Mouse (Mus musculus): ENCODE results near the gene Pde7b.
A peak's percentile ranks its signal among the peaks of the same experiment; 100 is the strongest.

The Pde7b gene

GRCm38 (mm10) chr10:20722651-20723520, 2.0 kb downstream of the Pde7b start:
- no peak for DNase-seq (ENCODE audit: low read depth)

DNA sequence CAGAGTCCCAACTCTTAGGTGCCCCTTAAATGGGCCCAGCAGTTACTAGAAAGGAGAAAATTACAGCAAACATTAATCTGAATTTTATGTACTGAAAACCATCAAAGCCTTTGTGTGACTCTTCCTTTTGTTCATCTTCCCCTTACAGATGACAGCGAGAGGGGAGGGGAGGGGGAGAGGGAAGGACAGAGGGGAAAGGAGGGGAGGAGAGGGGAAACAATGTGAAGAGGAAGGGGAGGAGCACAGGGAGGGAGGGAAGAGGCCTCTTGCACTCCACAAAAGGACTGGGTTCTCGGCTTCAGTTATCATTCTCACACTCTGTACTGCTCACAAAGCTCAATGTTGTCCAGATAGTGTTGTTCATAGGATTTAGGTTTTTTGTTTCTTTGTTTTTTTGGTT, 5.7 kb downstream of the Pde7b start:
- no peak for DNase-seq (ENCODE audit: low read depth)

DNA sequence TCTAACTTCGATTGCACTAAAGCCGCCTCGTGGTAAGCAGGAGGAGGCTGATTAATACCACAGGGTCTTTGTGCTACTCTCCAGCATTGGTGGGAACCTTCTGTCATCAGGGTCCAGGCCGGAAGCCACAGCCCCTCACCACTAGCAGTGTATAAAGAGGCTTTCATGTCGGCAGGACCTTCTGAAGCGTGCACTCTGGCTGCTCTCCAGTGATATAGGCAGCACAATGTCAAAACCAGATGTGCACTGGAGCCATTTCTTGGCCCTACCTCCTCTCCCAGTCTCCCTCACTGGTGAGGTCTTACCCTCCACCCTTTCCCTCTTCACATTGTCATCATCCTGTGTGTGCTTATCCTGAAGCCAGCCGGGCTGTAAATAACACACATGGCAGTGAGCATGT, 24.2 kb downstream of the Pde7b start:
- DNase-seq (ENCODE audit: low read depth), result no peak

- no peak for DNase-seq (ENCODE audit: low read depth)
Observed at GRCm38 (mm10) chr10:20699874-20700273, 25.0 kb downstream of the Pde7b start.

DNA sequence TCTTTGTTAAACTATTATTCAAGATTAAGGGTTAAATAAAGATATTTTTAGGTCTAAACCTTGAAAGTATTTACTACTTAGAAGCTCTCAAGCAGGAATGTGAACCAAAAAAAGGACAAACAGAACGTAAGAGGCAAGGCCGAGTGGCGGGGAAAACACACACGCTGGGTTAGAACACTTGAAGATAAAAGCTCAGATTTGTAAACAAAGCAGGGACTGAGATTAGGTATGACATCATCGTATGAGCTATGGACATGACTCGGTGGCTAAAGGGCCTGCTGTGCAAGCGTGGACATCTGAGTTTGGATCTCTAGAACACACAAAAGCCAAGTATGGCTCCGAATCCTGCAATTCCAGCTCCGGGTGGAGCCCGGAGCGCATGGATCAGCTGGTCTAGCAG, 29.2 kb downstream of the Pde7b start:
- DNase-seq (ENCODE audit: low read depth), result no peak

GRCm38 (mm10) chr10:20690002-20690401, 34.9 kb downstream of the Pde7b start:
- no peak for DNase-seq (ENCODE audit: low read depth)

- DNase-seq (ENCODE audit: low read depth), result no peak
Observed at GRCm38 (mm10) chr10:20684151-20684550, 40.7 kb downstream of the Pde7b start.

DNA sequence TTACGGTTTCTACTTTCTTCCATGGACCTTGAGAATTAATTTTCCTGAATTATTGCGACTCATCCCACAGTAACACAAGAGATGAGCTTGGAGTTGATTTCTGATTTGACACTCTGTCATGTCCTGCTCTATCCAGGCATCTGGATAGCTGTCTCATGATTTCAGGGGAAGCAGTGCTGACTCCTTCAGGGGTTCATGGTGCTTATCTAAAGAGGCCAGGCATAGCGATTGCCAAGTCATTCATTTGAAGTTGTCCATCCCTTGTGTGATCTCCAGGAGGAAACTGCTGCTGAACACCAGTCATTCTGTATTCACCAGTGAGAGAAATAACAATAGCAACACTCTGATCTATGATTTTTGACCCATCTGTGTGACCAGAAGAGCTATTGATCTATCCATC, 43.9 kb downstream of the Pde7b start:
- DNase-seq (ENCODE audit: low read depth), result peak; percentile 6

- DNase-seq (ENCODE audit: low read depth), result no peak
Observed at GRCm38 (mm10) chr10:20675321-20675720, 49.6 kb downstream of the Pde7b start.

DNA sequence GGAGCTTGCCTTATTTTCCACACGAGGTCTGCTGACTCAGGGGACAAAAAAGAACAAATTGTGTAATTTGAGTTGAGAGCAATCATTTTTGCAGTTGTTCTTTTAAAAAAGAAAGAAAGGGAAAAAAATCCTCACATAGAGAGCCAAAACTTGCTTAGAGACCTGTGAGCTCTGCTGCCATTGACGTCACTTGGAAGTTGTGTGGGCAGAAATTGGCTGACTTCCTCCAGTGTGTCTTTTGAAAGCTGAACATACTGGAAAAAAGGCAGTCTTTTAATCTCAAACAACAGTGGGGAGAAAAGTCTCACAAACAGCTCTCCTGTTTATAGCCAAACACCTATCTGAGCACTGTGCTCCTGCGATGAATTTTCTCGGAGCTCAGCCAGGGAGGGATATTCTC, 51.1 kb downstream of the Pde7b start:
- no peak for DNase-seq (ENCODE audit: low read depth)

- no peak for DNase-seq (ENCODE audit: low read depth)
Observed at GRCm38 (mm10) chr10:20672591-20672990, 52.3 kb downstream of the Pde7b start.

DNA sequence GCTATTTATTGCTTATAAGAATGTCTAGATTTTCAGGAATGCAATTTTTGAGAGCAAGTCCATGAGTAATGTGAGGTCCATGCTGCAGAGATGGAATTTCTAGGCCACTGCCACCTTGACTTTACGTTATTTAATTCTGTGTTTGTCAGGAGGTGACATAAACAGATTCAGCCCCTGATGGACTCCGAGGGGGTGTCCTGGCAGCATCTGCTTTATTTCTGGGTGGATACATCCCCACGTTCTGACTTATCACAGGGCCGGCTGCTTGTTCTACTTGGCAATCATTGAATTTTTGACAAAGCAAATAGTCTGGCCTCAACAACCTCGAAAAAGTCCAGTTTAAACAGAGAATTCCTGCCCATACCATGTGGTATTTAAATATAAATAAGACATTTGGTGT, 53.3 kb downstream of the Pde7b start:
- no peak for DNase-seq (ENCODE audit: low read depth)

DNA sequence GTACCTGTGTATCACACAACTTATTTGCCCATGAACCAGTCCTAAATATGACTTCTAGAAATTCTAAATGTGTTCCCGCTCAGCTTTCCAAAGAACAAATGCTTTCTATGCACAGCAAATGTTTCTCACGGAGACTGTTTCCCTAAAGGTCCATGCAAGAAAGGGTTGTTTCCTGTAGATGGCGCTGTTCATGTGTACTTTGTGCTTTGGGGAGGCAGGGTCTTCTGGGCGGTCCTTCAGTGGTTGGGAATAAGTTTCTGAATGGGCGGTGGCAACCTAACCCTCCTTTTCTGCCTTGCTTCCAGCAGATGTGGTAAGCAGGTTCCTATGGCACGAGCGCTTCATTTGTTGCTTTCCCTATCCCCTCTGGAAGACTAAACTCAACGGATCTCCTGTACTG, 54.3 kb downstream of the Pde7b start:
- DNase-seq (ENCODE audit: low read depth), result no peak

DNA sequence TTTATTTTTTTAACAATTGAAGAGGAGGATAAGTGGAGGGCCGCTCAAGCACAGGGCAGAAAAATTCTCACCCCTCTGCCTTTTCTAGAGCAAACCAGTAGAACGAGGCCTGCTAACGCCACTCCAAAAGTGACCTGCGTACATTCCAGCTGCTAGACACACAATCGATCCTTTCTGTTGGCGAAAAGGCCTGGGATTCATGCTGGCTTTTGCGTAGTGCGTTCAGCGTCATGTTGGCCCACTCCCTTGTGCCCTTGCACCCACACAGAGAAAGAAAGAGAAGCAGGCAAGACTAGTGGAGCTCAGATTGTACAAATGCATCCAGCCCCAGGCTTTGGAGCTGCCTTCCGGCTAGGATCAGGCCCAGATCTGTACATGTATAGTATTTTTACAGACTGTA, 55.4 kb downstream of the Pde7b start:
- no peak for DNase-seq (ENCODE audit: low read depth)

DNA sequence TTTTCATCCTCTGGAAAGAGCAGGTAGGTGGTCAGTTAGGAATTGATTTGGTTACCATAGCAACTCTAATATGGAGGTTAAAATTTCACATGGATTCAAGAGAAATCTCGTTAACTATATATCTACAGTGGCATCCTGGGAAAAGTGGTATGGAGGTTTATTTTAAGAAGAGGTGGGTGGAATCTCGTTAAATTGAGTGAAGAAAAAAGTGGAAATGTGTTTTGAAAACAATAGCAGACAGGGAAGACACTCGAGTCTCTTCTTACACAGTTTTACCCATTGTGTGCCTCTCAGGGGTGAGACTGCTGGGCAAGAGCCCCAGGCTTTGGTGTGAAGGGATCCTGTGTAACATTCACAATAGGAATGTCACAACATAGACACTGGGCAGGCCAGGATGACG, 56.3 kb downstream of the Pde7b start:
- no peak for DNase-seq (ENCODE audit: low read depth)

- no peak for DNase-seq (ENCODE audit: low read depth)
Observed at GRCm38 (mm10) chr10:20666655-20667054, 58.2 kb downstream of the Pde7b start.

DNA sequence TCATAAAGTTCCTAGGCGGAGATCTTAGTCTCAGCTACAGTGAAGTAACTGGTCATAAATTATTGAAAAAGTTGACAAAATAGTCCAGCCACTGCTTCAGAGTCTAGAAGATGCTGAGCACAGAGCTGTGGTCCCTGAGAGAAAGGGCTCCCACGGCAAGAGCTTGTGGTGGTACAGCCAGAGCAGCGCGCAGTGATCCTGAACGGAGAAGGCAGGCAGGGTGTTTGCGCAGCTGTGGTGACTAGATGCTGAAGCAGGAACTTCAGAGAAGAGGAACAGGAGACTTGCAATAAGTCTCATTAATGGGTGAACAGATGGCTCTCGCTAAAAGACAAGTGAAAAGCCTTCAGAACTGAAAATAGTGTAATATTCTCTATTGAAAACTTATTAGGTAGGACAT, 61.9 kb downstream of the Pde7b start:
- no peak for DNase-seq (ENCODE audit: low read depth)

DNA sequence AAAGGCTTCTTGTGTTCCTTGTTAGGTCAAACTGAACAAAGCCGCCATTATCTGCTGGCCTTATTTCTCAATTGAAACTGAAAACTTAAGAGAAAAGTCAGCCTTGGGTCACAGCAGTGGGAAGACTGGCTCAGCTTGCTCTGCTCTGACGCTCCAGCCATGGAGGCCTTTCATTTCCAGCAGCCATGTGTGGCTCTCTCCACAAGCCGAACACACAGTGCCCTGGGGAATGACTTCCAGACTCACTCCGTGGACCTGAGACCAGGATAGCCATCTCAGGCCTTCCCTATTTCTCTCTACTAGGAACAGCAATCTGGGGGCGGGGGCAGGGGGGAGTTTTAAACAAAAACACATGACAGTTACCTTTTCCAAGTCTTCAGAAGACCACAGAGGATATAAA, 63.2 kb downstream of the Pde7b start:
- no peak for DNase-seq (ENCODE audit: low read depth)

DNA sequence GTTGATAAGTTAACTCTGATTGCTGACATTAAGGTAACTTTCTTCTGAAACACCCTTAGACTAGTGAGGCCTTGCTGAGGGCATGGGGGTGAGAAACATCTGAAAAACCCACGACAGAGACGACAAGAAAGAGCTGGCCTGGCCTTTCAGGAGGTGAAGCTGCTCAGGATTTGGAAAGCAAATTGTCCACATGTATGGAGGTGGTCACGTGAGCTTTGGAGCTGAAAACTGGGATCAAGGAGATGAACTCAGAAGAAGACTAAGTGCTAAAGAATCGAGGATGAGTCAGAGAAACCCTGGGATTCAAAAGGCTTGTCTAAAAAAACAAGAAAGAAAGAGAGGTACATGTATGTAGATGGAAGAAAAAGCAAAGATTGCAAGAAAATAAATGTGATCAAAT, 65.2 kb downstream of the Pde7b start:
- no peak for DNase-seq (ENCODE audit: low read depth)

DNA sequence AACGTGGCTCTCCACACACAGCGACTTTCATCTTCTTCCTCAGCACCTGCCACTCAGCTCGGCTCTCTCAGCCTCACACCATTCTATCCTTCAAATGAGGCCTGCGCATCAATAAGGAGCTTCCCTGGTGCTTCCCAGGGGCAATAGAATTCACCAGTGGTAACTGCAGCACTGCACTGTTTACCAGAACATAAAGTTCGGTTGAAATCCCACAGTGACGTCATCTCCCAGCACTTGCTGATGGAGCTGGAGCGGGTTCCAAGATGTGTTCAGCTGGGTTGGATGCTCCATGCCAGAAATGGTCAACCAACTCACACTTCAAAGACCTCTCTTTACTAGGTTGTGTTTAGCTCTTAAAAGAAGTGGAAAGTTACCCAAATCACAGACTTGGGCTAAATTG, 65.6 kb downstream of the Pde7b start:
- DNase-seq (ENCODE audit: low read depth), result no peak

- DNase-seq (ENCODE audit: low read depth), result no peak
Observed at GRCm38 (mm10) chr10:20658716-20659115, 66.2 kb downstream of the Pde7b start.

DNA sequence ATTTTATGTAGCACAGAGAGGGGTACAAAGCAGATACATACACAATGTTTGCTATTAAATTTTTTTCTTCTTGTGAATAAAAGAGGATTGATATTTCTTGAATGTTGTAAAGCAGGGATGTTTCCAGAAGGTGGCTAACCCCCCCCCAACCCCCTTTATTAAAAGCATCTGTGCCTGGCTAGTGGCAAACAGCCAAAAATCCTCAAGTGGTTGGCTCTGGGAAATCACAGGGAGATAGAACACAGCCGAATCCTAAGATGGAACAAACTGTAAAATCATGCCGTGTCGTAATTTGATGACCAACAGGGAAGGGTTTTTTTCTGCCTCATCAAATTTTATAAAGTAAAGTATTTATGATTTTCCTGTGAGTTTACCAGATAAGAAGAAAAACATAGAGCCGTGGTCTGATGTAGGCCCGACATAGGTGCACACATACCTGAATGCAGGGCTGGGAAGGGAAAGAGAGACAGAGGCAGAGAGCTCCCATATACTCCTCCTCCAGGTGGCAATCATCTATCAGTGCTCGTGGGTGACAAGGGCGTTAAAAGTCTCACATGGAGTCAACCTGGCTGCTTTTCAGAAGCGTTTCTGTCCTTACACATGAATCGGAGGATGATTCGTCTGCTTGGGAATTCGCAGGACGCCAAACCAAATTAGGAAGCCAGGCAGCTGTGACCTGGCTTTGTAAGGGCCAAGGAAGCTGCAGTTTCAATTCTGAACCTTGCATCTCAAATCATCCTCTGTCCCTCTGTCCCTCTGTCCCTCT, 67.4 kb downstream of the Pde7b start:
- no peak for DNase-seq (ENCODE audit: low read depth)

- no peak for DNase-seq (ENCODE audit: low read depth)
Observed at GRCm38 (mm10) chr10:20654590-20654989, 70.3 kb downstream of the Pde7b start.

DNA sequence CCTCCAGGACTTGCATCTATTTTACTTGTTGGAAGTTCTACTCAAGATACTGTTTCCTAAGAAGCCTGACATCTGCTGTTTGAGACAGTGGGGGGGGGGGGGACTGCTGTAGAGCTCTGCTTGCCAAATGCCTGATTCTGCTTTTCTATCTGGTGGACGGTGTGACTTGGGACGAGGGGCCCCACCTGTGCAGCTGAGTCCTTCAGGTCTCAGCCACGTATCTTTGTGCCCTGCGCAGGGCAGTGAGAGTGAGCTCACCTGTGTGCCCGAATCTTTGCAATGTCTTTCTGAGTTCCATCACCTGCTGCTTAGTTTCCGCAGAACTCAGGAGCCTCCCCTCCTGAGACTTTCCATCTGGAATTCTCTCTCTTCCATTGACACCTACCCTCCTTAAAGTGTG, 70.7 kb downstream of the Pde7b start:
- DNase-seq (ENCODE audit: low read depth), result no peak
